Mouse (Mus musculus) neural tube, embryonic 14.5 days (tissue): Measurements from ENCODE around the gene Inmt. TPM values are rescaled to one million over a fixed set of nuclear protein-coding genes. Genes with fewer than 3 reads are reported as not detected.

Experiments
- ATAC-seq: fragments of 200-750 bp; cut with Nextera tagmentation; 2 replicates; pipeline ENCODE4 v1.8.0; 2017; ENCODE audit warnings: low read depth, mild to moderate bottlenecking, moderate TSS enrichment, moderate library complexity
- H3K27ac ChIP-seq: fragments of 300-500 bp; sonication (generic); 2 replicates; pipeline ENCODE4 v1.5.1; 2014; ENCODE audit warnings: low read depth, mild to moderate bottlenecking, control low read depth, low read length, moderate library complexity, mixed read lengths
- H3K27me3 ChIP-seq: fragments of 300-500 bp; sonication (generic); 2 replicates; pipeline ENCODE4 v1.6.1; 2014; ENCODE audit warnings: low read length; ENCODE audit not compliant: control insufficient read depth, insufficient read depth
- H3K36me3 ChIP-seq: fragments of 300-500 bp; sonication (generic); 2 replicates; pipeline ENCODE4 v1.6.1; 2014; ENCODE audit warnings: low read length, mixed read lengths; ENCODE audit not compliant: control insufficient read depth, insufficient read depth
- H3K4me1 ChIP-seq: fragments of 300-500 bp; sonication (generic); 2 replicates; pipeline ENCODE4 v1.6.1; 2014; ENCODE audit warnings: low read length; ENCODE audit not compliant: control insufficient read depth, insufficient read depth
- H3K4me2 ChIP-seq: fragments of 300-500 bp; sonication (generic); 2 replicates; pipeline ENCODE4 v1.6.1; 2014; ENCODE audit warnings: mild to moderate bottlenecking, low read depth, low read length, control low read depth
- H3K4me3 ChIP-seq: fragments of 300-500 bp; sonication (generic); 2 replicates; pipeline ENCODE4 v1.5.1; 2014; ENCODE audit warnings: low read depth, low read length, control low read depth, mixed read lengths
- H3K9ac ChIP-seq: fragments of 300-500 bp; sonication (generic); replicated peaks from 2 replicates; pipeline ENCODE4 v1.6.1; 2014; ENCODE audit warnings: low read depth, mild to moderate bottlenecking, control low read depth, low read length, mixed read lengths
- H3K9me3 ChIP-seq: fragments of 300-500 bp; sonication (generic); 2 replicates; pipeline ENCODE4 v1.6.1; 2016; ENCODE audit warnings: low read length; ENCODE audit not compliant: control insufficient read depth
- WGBS: fragments of 180-500 bp; shearing (Covaris S2); extraction: QIAGEN DNeasy Blood & Tissue Kit; methylation state at CpG from one replicate; pipeline ENCODE4 v1.1.7; 2014; 5-methylcytosine and 5-hydroxymethylcytosine counted together
- polyA plus RNA-seq: library from polyadenylated mRNA; unstranded; fragments of >200 nt; fragmentation: Nextera tagmentation; extraction: Ambion mirVana; gene quantifications from 2 replicates; pipeline ENCODE4 v1.2.1, GENCODE M21; 2014

Inmt gene
- not detected in 2 replicates for polyA plus RNA-seq

GRCm38 (mm10) chr6:55174741-55175181 lies at the start of gene Inmt:
Gene Inmt, minus strand, starts transcription at chr6:55175043.
- Histone ChIP-seq H3K36me3 (no peaks in the 10 kb centered on the region), H3K9me3 (no peaks in the 10 kb centered on the region), H3K27ac (no peak within 1 kb of the TSS), H3K4me2 (no peak within 1 kb of the TSS), H3K4me3 (no peak within 1 kb of the TSS), H3K27me3 (peaks cover 11% of the 10 kb centered on the region; the same call in 1 of the 2 replicates), H3K4me1 (no peaks in the 10 kb centered on the region), H3K9ac (no peak within 1 kb of the TSS)
- WGBS = 88% methylated on average over 1 of the region's 1 CpGs
- ATAC-seq = no peak

GRCm38 (mm10) chr6:55223986-55224385 lies 49.1 kb upstream of the Inmt start:
- Histone ChIP-seq H3K4me1 (no peaks in the 10 kb centered on the region), H3K4me3 (no peak overlapping the region), H3K27ac (no peak overlapping the region), H3K9ac (no peak overlapping the region), H3K27me3 (no peaks in the 10 kb centered on the region), H3K9me3 (no peaks in the 10 kb centered on the region), H3K36me3 (peaks cover 4% of the 10 kb centered on the region; the same call in 1 of the 2 replicates), H3K4me2 (no peak overlapping the region)
- WGBS = 91% methylated on average over 8 of the region's 8 CpGs
- ATAC-seq = no peak

- Histone ChIP-seq H3K27ac (no peak overlapping the region), H3K4me1 (no peaks in the 10 kb centered on the region), H3K4me3 (no peak overlapping the region), H3K9me3 (no peaks in the 10 kb centered on the region), H3K27me3 (no peaks in the 10 kb centered on the region), H3K36me3 (peaks cover 4% of the 10 kb centered on the region; the same call in 1 of the 2 replicates), H3K9ac (no peak overlapping the region), H3K4me2 (no peak overlapping the region)
- 91% methylated on average over 9 of the region's 9 CpGs for WGBS
- no peak for ATAC-seq
These were observed 43.4 kb upstream of the Inmt start for GRCm38 (mm10) chr6:55218232-55218631.

GRCm38 (mm10) chr6:55214541-55214940 lies 39.7 kb upstream of the Inmt start:
- H3K4me2 ChIP-seq = no peak overlapping the region
- no peaks in the 10 kb centered on the region for H3K4me1 ChIP-seq
- 85% methylated on average over 3 of the region's 3 CpGs for WGBS
- no peak overlapping the region for H3K9ac ChIP-seq
- H3K9me3 ChIP-seq = no peaks in the 10 kb centered on the region
- no peak overlapping the region for H3K27ac ChIP-seq
- ATAC-seq = no peak
- peaks cover 4% of the 10 kb centered on the region; the same call in 1 of the 2 replicates for H3K36me3 ChIP-seq
- H3K4me3 ChIP-seq = no peak overlapping the region
- H3K27me3 ChIP-seq = no peaks in the 10 kb centered on the region

GRCm38 (mm10) chr6:55210423-55211365 lies 35.9 kb upstream of the Inmt start:
- H3K27ac ChIP-seq = no peak overlapping the region
- ATAC-seq = no peak
- no peak overlapping the region for H3K9ac ChIP-seq
- no peaks in the 10 kb centered on the region for H3K9me3 ChIP-seq
- WGBS = 79% methylated on average over 15 of the region's 15 CpGs
- no peaks in the 10 kb centered on the region for H3K4me1 ChIP-seq
- H3K36me3 ChIP-seq = no peaks in the 10 kb centered on the region; the same call in 1 of the 2 replicates
- H3K4me3 ChIP-seq = no peak overlapping the region
- H3K4me2 ChIP-seq = no peak overlapping the region
- H3K27me3 ChIP-seq = no peaks in the 10 kb centered on the region

- no peaks in the 10 kb centered on the region; the same call in 1 of the 2 replicates for H3K36me3 ChIP-seq
- no peaks in the 10 kb centered on the region for H3K9me3 ChIP-seq
- no peak for ATAC-seq
- H3K4me2 ChIP-seq = no peak overlapping the region
- no peaks in the 10 kb centered on the region for H3K27me3 ChIP-seq
- H3K27ac ChIP-seq = no peak overlapping the region
- H3K9ac ChIP-seq = no peak overlapping the region
- H3K4me3 ChIP-seq = no peak overlapping the region
- WGBS = 89% methylated on average over 8 of the region's 8 CpGs
- H3K4me1 ChIP-seq = peaks cover 2% of the 10 kb centered on the region
These were observed 32.9 kb upstream of the Inmt start for GRCm38 (mm10) chr6:55207786-55208185.

GRCm38 (mm10) chr6:55203931-55204330 lies 29.1 kb upstream of the Inmt start:
- Histone ChIP-seq H3K27me3 (no peaks in the 10 kb centered on the region), H3K27ac (peak overlapping the region; percentile 65), H3K4me3 (peak overlapping the region; percentile 38), H3K9ac (peak overlapping the region; percentile 46; the same call in 1 of the 2 replicates), H3K9me3 (no peaks in the 10 kb centered on the region), H3K36me3 (no peaks in the 10 kb centered on the region), H3K4me2 (peak overlapping the region; percentile 42), H3K4me1 (peaks cover 4% of the 10 kb centered on the region)
- ATAC-seq = peak; percentile 52; the same call in 1 of the 2 replicates
- 83% methylated on average over 3 of the region's 3 CpGs for WGBS

- Histone ChIP-seq H3K4me1 (peaks cover 4% of the 10 kb centered on the region), H3K27ac (peak within 1 kb of the TSS; percentile 65), H3K27me3 (no peaks in the 10 kb centered on the region), H3K36me3 (no peaks in the 10 kb centered on the region), H3K9ac (peak within 1 kb of the TSS; percentile 46; the same call in 1 of the 2 replicates), H3K4me2 (peak within 1 kb of the TSS; percentile 42), H3K9me3 (no peaks in the 10 kb centered on the region), H3K4me3 (peak within 1 kb of the TSS; percentile 38)
- ATAC-seq = peak; percentile 97
- 3% methylated on average over 33 of the region's 33 CpGs for WGBS
These were observed 28.4 kb upstream of the Inmt start, which contains the start of gene Mindy4 for GRCm38 (mm10) chr6:55202913-55203910. Gene Mindy4, plus strand, starts transcription at chr6:55203383.
